Mouse (Mus musculus): ENCODE measurements at regions not wholly inside any gene's neighbourhood (a gene's known extent, or its start where the extent isn't known, plus 50 kb on each side); places are given as distances from the start of the nearest gene placed in this dataset.

DNA sequence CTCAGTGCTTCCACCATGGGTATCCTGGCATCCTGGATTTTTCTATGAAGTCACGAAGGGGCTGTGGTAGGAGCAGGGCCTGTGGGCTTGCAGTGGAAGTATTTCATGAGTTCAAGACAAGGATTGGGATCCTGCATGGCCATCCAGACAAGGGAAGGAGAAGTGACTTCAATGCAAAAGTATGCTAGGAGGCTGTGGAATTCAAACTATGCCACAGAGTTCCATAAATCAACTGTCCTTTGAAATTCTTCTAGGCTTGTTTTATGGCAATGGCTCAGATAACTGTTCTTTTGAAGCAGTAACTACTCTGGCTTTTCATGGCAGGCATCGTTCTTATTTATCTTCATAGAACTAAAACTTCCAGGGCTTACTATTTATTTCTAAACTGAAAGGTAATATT is 643.9 kb downstream of the Pkhd1 start:
- Histone ChIP-seq H3K36me3 (no peaks in the 10 kb centered on the region), H3K27ac (no peak overlapping the region), H3K9me3 (no peaks in the 10 kb centered on the region), H3K9ac (replicated peaks) (no peak overlapping the region), H3K4me2 (replicated peaks) (no peak overlapping the region), H3K27me3 (peaks cover 25% of the 10 kb centered on the region), H3K4me3 (replicated peaks) (no peak overlapping the region), H3K4me1 (replicated peaks) (0 out of 2 replicates have a peak, but pooled peaks cover 5% of the 10 kb centered on the region)
- no peak for ATAC-seq
- 66% methylated on average over 2 of the region's 2 CpGs for WGBS

GRCm38 (mm10) chr1:19975436-19975835 is 642.4 kb downstream of the Pkhd1 start:
- H3K9me3 ChIP-seq: no peaks in the 10 kb centered on the region
- 0 out of 2 replicates have a peak, but pooled peaks cover 2% of the 10 kb centered on the region for H3K4me1 ChIP-seq (replicated peaks)
- H3K27ac ChIP-seq: no peak overlapping the region
- H3K36me3 ChIP-seq: no peaks in the 10 kb centered on the region
- H3K9ac ChIP-seq (replicated peaks): no peak overlapping the region
- H3K4me3 ChIP-seq (replicated peaks): no peak overlapping the region
- peaks cover 25% of the 10 kb centered on the region for H3K27me3 ChIP-seq
- no peak for ATAC-seq
- no peak overlapping the region for H3K4me2 ChIP-seq (replicated peaks)

DNA sequence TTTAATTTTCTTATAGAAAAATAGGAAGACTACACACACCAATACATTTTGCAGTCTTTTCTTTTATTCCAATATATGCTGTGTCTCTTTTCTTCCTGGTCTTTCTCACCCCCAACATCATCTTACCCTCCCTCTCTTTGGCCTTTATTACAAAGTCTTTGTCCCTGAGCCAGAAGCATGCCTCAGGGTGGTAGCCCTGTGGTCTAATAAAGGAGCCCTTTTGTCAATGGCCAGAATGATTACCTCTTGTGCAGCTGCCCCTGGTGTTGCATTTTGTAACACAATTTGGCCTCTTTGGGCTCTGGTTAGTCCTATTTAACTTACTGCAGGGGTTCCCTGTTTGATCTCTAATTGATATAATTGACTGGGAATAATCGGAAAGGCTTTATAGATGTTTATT is 636.7 kb downstream of the Pkhd1 start:
- Histone ChIP-seq H3K36me3 (no peaks in the 10 kb centered on the region), H3K9me3 (no peaks in the 10 kb centered on the region), H3K27me3 (peaks cover 10% of the 10 kb centered on the region), H3K9ac (replicated peaks) (no peak overlapping the region), H3K27ac (no peak overlapping the region), H3K4me1 (replicated peaks) (peaks cover 9% of the 10 kb centered on the region; the same call in 1 of the 2 replicates), H3K4me2 (replicated peaks) (no peak overlapping the region), H3K4me3 (replicated peaks) (no peak overlapping the region)
- no peak for ATAC-seq
- WGBS: 14% methylated on average over 1 of the region's 1 CpGs

DNA sequence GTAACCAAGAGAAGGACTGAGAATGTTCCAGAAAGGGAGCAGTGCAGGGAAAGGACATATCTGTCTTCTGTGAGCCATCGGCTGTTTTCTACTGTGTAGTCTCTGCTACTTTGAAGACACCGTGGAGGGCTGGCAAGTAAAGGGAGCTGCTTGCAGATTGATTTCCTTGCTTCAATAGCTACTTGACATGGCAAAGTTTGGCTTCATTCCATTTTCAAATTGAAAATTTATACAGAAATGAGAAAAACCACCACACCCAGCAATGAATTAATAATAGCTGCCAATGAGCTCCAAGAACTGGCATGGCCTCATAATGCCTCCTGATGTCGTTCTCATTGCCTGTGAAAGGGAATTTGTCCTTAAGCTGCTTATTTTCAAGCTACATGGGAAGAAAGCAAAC is 635.1 kb downstream of the Pkhd1 start:
- H3K27ac ChIP-seq: no peak overlapping the region
- peaks cover 9% of the 10 kb centered on the region for H3K27me3 ChIP-seq
- peaks cover 9% of the 10 kb centered on the region; the same call in 1 of the 2 replicates for H3K4me1 ChIP-seq (replicated peaks)
- H3K9me3 ChIP-seq: no peaks in the 10 kb centered on the region
- no peak overlapping the region for H3K4me3 ChIP-seq (replicated peaks)
- no peaks in the 10 kb centered on the region for H3K36me3 ChIP-seq
- H3K4me2 ChIP-seq (replicated peaks): no peak overlapping the region
- 32% methylated on average over 3 of the region's 3 CpGs for WGBS
- ATAC-seq: no peak
- H3K9ac ChIP-seq (replicated peaks): no peak overlapping the region

- no peak overlapping the region for H3K27ac ChIP-seq
- no peak for ATAC-seq
- H3K9ac ChIP-seq (replicated peaks): no peak overlapping the region
- H3K4me3 ChIP-seq (replicated peaks): no peak overlapping the region
- H3K9me3 ChIP-seq: no peaks in the 10 kb centered on the region
- H3K4me2 ChIP-seq (replicated peaks): no peak overlapping the region
- H3K36me3 ChIP-seq: no peaks in the 10 kb centered on the region
- H3K27me3 ChIP-seq: peaks cover 6% of the 10 kb centered on the region; the same call in 1 of the 2 replicates
- H3K4me1 ChIP-seq (replicated peaks): peaks cover 9% of the 10 kb centered on the region; the same call in 1 of the 2 replicates
- WGBS: 58% methylated on average over 2 of the region's 2 CpGs
Measured at GRCm38 (mm10) chr1:19983504-19983903, 634.4 kb downstream of the Pkhd1 start.

GRCm38 (mm10) chr1:19989921-19990320 is 627.9 kb downstream of the Pkhd1 start:
- 80% methylated on average over 4 of the region's 4 CpGs for WGBS
- Histone ChIP-seq H3K4me3 (replicated peaks) (no peak overlapping the region), H3K9ac (replicated peaks) (no peak overlapping the region), H3K36me3 (no peaks in the 10 kb centered on the region), H3K27me3 (peaks cover 6% of the 10 kb centered on the region; the same call in 1 of the 2 replicates), H3K27ac (no peak overlapping the region), H3K4me1 (replicated peaks) (no peaks in the 10 kb centered on the region), H3K9me3 (no peaks in the 10 kb centered on the region), H3K4me2 (replicated peaks) (no peak overlapping the region)
- ATAC-seq: no peak

Data from midbrain, embryonic 13.5 days (tissue).